Mouse (Mus musculus) testis, adult 2 months (tissue): ENCODE results near the gene Romo1. TPM values are rescaled to one million over a fixed set of nuclear protein-coding genes. Genes with fewer than 3 reads are reported as not detected.

ENCODE experiments used
- H3K27ac ChIP-seq: fragments of 200-500 bp; 2 replicates; pipeline ENCODE4 v1.5.1; 2012; ENCODE audit warnings: low read depth, low read length; ENCODE audit not compliant: control insufficient read depth, insufficient read depth
- H3K27me3 ChIP-seq: fragments of 200-500 bp; 2 replicates; pipeline ENCODE4 v1.6.1; 2012; ENCODE audit warnings: mild to moderate bottlenecking, low read length, moderate library complexity; ENCODE audit not compliant: control insufficient read depth, insufficient read depth
- H3K36me3 ChIP-seq: fragments of 200-500 bp; 2 replicates; pipeline ENCODE4 v1.6.1; 2012; ENCODE audit warnings: mild to moderate bottlenecking, low read length; ENCODE audit not compliant: control insufficient read depth, insufficient read depth
- H3K4me1 ChIP-seq: fragments of 200-500 bp; 2 replicates; pipeline ENCODE4 v1.6.1; 2012; ENCODE audit warnings: low read length; ENCODE audit not compliant: control insufficient read depth, insufficient read depth
- H3K4me3 ChIP-seq: fragments of 200-500 bp; 2 replicates; pipeline ENCODE4 v1.5.1; 2012; ENCODE audit warnings: low read depth, mild to moderate bottlenecking, low read length, moderate library complexity, mixed read lengths; ENCODE audit not compliant: control insufficient read depth
- CTCF ChIP-seq: fragments of 200-500 bp; IDR thresholded peaks from 2 replicates; pipeline ENCODE4 v1.5.1; 2012; ENCODE audit warnings: low read depth, mild to moderate bottlenecking, inconsistent platforms, low read length, moderate library complexity; ENCODE audit not compliant: control insufficient read depth, insufficient read depth, insufficient replicate concordance
- POLR2A ChIP-seq: fragments of 200-500 bp; IDR thresholded peaks from 2 replicates; pipeline ENCODE4 v1.6.1; 2012; ENCODE audit warnings: low read depth, mild to moderate bottlenecking, inconsistent platforms, low read length, moderate library complexity; ENCODE audit not compliant: control insufficient read depth
- polyA plus RNA-seq: library from polyadenylated mRNA; depleted of rRNA; stranded (reverse); fragments of >200 nt; gene quantifications from 2 replicates; pipeline ENCODE4 v1.2.3, GENCODE M21; 2012

Gene Romo1
- polyA plus RNA-seq, 1 experiment: 79.6 TPM

GRCm38 (mm10) chr2:156134161-156134560 is 9.7 kb upstream of the Romo1 start:
- H3K36me3 ChIP-seq: no peaks in the 10 kb centered on the region; the same call in none of the 2 replicates
- H3K4me1 ChIP-seq: no peaks in the 10 kb centered on the region
- no peaks in the 10 kb centered on the region for H3K27me3 ChIP-seq
- TF ChIP-seq POLR2A (no peak), CTCF (no peak)
- H3K4me3 ChIP-seq: no peak overlapping the region
- no peak overlapping the region for H3K27ac ChIP-seq

- Histone ChIP-seq H3K36me3 (no peaks in the 10 kb centered on the region; the same call in none of the 2 replicates), H3K27ac (no peak overlapping the region), H3K27me3 (no peaks in the 10 kb centered on the region), H3K4me1 (no peaks in the 10 kb centered on the region), H3K4me3 (no peak overlapping the region)
- no peak for TF ChIP-seq POLR2A
- TF ChIP-seq CTCF: no peak
These were observed 8.1 kb upstream of the Romo1 start for GRCm38 (mm10) chr2:156135695-156136094.

GRCm38 (mm10) chr2:156142820-156143219 is 1.0 kb upstream of the Romo1 start:
- H3K27me3 ChIP-seq: no peaks in the 10 kb centered on the region
- H3K4me1 ChIP-seq: peaks cover 2% of the 10 kb centered on the region; the same call in 1 of the 2 replicates
- H3K4me3 ChIP-seq: no peak overlapping the region
- TF ChIP-seq POLR2A: no peak
- no peak overlapping the region for H3K27ac ChIP-seq
- no peaks in the 10 kb centered on the region; the same call in 1 of the 2 replicates for H3K36me3 ChIP-seq

GRCm38 (mm10) chr2:156143367-156143766 is 472 bp upstream of the Romo1 start:
- Histone ChIP-seq H3K36me3 (no peaks in the 10 kb centered on the region; the same call in 1 of the 2 replicates), H3K27ac (peak overlapping the region; percentile 82; the same call in 1 of the 2 replicates)

GRCm38 (mm10) chr2:156145486-156146130 is 1.8 kb downstream of the Romo1 start:
- Histone ChIP-seq H3K27me3 (no peaks in the 10 kb centered on the region), H3K36me3 (peaks cover 2% of the 10 kb centered on the region; the same call in 1 of the 2 replicates), H3K4me3 (no peak overlapping the region), H3K4me1 (peaks cover 2% of the 10 kb centered on the region; the same call in 1 of the 2 replicates), H3K27ac (no peak overlapping the region)
- no peak for TF ChIP-seq CTCF

More at GRCm38 (mm10) chr2:156143367-156143766, 472 bp upstream of the Romo1 start:
- H3K4me3 ChIP-seq: peak overlapping the region; percentile 93
- TF ChIP-seq POLR2A (no peak), CTCF (no peak)
- no peaks in the 10 kb centered on the region for H3K27me3 ChIP-seq
- H3K4me1 ChIP-seq: peaks cover 2% of the 10 kb centered on the region; the same call in 1 of the 2 replicates

- no peaks in the 10 kb centered on the region for H3K27me3 ChIP-seq
- no peak overlapping the region for H3K27ac ChIP-seq
- TF ChIP-seq CTCF (no peak), POLR2A (no peak)
- no peak overlapping the region for H3K4me3 ChIP-seq
- H3K4me1 ChIP-seq: peaks cover 2% of the 10 kb centered on the region; the same call in 1 of the 2 replicates
- H3K36me3 ChIP-seq: peaks cover 2% of the 10 kb centered on the region; the same call in 1 of the 2 replicates
These were observed 2.6 kb downstream of the Romo1 start for GRCm38 (mm10) chr2:156146272-156146989.

GRCm38 (mm10) chr2:156147316-156147915 is 3.6 kb downstream of the Romo1 start:
- TF ChIP-seq POLR2A (no peak), CTCF (no peak)
- Histone ChIP-seq H3K36me3 (peaks cover 2% of the 10 kb centered on the region; the same call in 1 of the 2 replicates), H3K4me3 (no peak overlapping the region), H3K27ac (no peak overlapping the region), H3K4me1 (peaks cover 2% of the 10 kb centered on the region; the same call in 1 of the 2 replicates), H3K27me3 (no peaks in the 10 kb centered on the region)
